Mouse (Mus musculus): ENCODE measurements around the gene Banp.

- TF ChIP-seq POLR2A (IDR thresholded peaks at IDR 0.05; ENCODE audit: extremely low read depth, insufficient read depth, low read length): no peak
- no peak for TF ChIP-seq CTCF (IDR thresholded peaks at IDR 0.05; ENCODE audit: extremely low read depth, insufficient read depth, low read length)
Observed at GRCm38 (mm10) chr8:121911400-121911799, 38.1 kb upstream of the Banp start.
